Mouse (Mus musculus) adrenal gland, postnatal 36 days (tissue): Measurements from ENCODE around the gene Ttc9b. TPM values are rescaled to one million over a fixed set of nuclear protein-coding genes. Genes with fewer than 3 reads are reported as not detected.
"Not testable (repeated sequence)": the region's sequence is repeated elsewhere in the genome, so short reads cannot be mapped to it uniquely, and the experiment has no call there.

Source experiments
- DNase-seq, 2 experiments: peaks; one replicate each; pipeline ENCODE4 v3.0.0; 2021; ENCODE audit warnings: mixed read lengths in 1 of 2
- total RNA-seq, 2 experiments: library from RNA; stranded (reverse); gene quantifications; 2 replicates each; pipeline ENCODE4 v1.2.3; 2021

Gene Ttc9b
- total RNA-seq, 2 experiments from 2014 or later: 0.13 TPM; not detected in 1

DNA sequence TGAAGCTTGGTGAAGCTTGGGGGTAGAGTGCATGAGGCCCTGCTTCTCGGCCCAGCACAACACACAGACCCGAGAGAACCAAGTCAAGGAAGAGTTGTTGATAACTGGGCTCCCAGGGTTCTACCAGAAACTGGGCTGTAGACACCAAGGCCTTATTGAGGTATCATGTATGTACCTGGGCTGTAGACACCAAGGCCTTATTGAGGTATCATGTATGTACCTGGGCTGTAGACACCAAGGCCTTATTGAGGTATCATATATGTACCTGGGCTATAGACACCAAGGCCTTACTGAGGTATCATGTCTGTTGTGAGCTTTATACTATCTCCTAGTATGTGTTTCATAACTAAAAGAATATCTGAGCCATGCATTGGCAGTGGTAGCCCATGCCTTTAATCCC is 18.6 kb upstream of the Ttc9b start:
- not testable (repeated sequence) for DNase-seq

DNA sequence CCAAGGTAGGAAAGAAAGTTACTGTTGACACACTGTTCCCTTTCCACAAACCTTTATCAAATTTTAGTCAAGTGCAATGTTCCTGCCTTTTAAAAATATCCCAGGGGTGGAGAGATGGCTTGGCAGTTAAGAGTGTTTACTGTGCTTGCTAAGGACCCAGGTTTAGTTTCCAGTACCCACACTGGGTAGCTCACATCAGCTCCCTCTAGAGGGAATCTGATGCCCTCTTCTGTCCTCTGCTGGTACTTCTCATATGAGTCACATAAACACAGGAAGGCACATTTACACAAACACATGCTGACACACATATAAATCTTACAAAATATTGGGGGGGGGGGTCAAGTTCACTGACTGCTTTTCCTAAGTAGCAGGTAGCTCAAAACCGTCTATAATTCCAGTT is 9.2 kb upstream of the Ttc9b start:
- no peak for DNase-seq

DNA sequence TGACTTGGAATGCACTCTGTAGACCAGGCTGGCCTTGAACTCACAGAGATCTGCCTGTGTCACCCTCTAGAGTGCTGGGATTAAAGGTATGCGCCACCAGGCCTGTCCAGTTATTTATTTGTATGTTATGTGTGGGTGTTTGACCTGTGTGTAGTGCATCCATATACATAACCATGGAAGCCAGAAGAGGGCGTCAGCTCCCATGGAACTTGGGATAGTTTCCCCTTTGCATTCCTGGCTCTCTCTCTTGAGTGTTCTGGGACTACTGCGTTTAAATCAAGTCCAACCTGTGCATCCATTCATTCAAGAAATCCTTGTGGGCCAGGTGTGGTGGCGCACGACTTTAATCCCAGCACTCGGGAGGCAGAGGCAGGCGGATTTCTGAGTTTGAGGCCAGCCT is 7.2 kb upstream of the Ttc9b start:
- no peak for DNase-seq

DNA sequence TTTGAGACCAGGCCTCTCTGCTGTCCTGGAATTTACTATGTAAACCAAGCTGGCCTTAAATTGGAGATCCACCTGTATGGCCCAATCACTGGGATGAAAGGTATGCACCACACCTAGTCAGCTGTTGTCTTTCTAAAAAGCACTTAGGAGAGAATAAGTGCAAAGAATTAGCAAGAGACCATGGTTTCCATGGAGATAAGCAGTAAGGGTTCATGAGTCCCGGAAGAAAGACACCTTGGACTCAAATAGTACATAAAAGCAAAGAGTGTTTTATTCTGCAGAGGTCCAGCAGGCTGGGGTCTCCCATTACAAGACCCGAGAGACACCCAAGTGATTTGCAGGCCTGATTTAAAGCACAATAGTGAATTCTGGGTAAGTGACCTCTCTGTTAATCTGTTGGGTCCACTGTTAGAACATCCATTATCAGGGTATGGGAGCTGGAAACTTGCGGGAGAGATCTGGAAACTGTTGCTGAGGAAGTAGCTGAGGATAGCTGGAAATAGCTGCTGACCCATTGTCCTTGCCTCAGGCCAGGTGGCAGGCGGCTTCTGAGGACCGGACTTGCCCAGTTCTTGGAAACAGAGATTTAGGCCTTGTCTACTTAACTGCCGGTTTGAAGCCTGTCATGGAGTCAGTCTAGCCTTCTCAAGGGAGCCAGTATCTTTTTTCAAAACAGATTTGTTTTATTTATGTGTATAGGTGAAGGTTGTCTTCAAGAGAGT is 6.3 kb upstream of the Ttc9b start:
- no peak for DNase-seq

DNA sequence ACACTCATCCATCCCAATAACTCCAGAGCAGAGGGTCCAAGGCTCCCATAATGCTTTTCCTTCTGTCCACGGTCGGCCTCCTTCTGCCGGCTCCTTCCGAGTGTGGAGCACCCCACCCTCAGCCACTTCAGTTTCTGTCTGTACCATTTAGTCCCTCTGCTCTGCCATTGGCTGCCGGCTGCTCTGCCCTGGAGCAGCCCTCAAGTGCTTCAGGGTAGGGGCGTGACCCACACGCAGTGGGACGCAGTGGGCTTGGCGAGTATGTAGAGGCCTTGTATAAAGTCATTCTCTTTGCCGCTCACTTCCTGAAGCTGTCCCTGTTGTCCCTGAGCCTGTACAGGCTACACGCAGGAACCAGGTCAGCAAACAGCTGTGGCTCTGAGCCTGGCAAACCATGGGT is 4.0 kb upstream of the Ttc9b start:
- no peak for DNase-seq

DNA sequence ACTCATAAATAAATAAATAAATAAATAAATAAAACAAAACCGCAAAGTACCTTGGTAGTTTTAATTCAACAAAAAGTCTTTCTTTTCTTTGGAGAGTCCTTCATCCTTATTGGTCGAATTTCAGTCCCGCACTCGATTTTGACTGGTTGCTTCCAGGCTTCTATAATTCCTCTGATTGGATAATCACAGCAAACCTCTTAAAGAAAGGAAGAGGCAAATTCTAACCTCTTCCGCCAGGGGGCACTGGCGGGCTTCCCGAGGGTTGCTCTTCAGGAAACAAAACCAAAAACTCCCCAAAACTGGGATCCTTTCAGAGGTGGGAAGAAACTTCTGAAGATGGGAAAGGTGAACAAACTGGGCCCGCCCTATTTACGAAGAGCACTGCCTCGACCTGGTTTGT is 2.8 kb upstream of the Ttc9b start:
- peak; percentile 77 to 87 for DNase-seq

DNA sequence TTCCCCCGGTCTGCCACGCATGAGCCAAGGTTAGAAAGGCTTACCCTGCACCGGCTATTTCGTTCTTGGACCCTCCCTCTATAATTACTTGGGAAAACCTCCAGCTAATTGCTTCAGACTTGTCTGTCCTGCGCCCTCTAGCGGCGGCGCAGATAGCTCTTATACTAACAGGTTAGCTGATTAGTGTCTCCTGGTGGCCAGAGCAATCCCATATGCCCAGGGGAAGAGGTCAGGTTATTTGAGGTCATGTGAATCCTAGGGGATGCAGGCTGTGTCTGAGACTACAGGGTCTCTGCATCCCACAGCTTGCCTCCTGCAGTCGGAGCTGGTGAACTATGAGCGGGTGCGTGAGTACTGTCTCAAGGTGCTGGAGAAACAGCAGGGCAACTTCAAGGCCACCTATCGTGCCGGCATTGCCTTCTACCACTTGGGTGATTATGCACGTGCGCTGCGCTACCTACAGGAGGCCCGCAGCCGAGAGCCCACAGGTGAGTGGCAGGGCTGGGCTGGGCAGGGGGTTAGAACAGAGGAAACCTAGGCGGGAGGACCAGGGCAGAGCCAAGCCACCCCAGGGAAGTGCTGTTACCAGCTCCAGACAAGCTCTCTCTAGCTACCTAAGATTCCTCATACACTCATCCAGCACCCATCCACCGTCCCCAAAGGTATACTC is 1.0 kb downstream of the Ttc9b start:
- DNase-seq: peak; percentile 35 to 45

DNA sequence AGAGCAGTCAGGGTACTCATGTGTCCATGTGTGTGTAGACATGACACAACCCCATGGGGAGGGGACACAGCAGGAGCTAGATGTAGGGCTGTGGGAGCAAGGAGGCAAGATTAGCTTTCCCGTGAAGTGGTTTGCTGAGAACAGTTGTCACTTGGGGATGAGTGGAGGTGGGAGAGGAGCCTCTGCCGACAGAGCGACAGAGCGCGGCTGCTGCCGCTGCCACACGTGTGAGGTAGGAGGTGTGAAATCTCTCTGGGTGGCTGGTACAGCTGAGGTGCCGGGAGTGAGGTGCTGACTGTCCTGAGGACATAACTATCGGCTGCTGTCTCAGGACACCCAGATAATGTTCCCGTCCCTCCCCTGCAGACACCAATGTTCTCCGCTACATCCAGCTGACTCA is 1.8 kb downstream of the Ttc9b start:
- DNase-seq: no peak

DNA sequence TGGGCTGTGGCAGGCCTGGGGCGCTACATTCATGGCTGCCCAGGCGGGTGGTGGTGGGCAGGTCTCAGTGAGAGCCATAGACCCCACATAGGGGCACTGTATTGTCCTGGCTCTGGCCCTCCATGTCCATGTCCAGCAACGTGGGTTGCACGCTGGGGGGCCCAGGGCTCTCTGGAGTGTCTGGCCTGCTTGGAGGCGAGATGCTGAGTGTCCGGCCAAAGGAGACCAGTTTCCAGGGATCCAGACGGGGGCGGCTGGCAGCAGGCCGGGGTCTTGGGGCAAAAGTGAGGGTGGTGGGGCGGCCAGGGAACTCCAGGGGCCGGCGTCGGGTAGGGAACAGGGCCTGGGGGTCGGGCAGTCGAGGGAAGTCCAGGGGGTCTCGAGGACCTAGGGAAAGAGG is 2.9 kb downstream of the Ttc9b start:
- no peak for DNase-seq

DNA sequence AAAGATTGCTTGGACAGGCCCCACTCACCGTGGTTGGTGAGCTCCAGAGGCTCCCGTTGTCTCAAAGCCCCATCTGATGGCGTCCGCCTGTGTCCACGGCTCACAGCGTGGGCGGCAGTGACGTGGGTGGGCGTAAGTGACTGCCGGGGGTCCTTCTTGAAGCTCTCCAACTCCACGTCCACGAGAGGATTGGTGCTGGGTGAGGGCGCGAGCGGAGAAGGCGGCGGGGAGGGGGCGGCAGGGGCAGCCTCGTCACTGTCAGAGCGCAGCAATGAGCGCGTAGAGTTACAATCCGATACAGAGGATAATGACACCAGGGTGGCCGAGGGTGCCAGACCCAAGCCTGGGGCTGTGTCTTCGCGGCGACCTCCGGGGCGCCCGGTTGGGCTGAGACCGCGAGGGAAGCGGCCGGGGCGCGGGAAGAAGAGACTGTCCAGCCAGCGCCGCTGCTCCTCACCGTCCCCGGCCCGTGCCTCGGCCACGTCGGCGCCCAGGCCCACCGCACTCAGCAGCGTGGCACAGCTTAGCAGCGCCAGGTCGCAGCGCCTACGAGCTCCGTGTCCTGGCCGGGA is 4.2 kb downstream of the Ttc9b start:
- no peak for DNase-seq

DNA sequence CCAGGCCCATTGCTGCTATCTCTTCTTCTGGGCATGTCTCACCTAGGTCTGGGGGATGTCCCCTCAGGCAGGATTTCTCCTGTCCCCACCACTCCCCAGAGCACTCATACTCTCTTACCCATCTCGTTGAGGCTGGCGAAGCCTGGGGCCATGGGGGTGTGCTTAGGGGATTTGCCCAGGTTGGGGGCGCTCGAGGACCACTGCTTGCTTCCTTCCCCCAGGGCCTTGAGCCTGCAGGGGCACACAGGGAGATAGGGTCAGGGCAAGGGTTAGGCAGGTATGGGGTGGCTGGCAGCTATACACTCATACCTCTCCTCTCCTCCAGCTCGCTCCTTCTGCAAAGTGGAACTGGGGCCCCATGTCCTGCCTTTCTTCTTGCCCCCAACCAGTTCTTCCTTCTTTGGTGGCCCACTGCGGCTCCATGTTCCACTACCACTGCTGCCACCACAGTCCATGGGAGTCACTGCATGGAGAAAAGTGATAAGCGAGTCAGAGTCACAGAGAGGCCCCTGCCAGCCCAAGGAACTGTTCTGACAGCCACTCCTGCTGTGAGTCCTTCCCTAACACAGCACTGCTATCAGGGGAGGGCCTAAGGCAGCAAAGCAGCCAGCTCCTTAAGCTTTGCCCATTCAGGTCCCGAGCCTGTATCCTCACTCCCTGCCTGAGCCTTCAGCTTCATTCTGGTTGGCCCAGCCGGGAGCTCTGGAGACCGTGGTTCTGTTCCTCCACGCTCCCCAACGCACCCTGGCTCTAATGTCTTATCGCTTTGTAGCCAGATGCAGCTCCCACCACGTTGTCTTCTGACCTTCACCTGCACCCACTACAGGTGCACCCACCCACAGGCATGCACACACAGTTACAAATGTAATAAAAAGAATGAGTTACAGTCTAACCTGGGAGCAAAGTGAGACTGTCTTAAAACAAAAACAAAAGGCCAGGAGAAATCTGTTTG is 5.3 kb downstream of the Ttc9b start:
- no peak for DNase-seq

DNA sequence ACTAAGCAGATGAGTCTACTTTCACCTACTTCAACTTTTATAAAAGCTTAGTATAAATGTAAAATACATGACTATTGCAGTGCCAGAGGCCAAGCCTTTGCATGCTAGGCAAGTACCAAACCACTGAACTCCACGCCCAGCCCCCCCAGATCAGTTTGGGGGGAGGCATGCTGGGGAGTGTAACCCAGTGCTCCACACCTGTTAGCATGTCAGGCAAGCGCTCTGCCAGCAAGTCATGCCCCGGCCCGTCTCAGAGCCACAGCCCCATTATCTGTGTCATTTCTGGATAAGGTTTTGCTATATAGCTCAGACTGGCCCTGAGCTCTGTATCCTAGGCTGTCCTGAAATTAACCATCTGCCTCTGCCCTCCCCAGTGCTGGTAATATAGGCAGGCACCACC is 8.3 kb downstream of the Ttc9b start:
- DNase-seq: no peak

DNA sequence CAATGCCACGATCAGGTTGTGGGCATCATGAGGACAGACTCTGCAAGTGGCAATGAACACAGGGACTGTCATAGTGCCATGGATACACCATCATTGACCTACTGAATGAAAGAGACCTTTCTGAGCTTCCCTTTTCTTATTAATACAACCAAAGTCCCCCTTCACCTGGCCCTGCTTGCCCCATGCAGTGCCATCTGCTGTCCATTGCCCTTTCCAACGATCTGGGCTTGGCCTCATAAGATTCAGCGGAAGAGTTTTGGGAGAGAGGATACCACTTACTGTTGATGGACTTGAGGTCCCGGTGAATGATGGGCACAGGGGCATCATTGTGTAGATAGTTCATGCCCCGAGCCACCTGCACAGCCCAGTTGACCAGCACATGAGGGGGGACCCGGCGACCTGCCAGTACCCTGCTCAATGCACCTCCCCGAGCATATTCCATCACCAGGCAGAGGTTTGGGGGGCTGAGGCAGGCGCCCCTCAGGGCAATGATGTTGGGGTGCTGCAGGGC is 19.4 kb downstream of the Ttc9b start:
- no peak for DNase-seq

DNA sequence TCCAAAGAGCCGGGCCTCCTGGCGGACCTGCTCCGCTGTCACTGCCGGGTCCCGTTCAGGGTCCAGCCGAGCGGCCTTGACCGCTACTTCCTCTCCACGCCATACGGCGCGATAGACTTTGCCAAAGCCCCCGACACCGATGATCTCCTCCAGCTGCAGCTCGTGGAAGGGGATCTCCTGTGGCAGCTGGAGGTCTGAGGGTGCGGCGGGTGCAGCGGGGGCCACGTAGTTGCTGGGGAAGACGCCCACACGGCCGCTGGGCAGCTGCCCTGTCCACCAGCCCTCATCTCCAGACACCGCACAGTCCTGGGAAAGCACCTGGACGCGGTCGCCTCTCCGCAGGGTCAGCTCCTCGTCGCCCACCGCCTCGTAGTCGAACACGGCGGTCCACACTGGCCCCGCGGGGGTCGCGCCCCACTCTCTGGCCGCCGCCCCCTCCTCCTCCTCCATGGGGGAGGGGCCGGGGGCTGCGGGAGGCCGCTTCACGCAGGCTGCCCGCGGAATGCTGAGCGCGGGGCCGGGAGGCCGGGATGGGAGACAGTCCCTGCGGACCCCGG is 19.9 kb downstream of the Ttc9b start:
- peak in 1 of 2 experiments; percentile 33 for DNase-seq

DNA sequence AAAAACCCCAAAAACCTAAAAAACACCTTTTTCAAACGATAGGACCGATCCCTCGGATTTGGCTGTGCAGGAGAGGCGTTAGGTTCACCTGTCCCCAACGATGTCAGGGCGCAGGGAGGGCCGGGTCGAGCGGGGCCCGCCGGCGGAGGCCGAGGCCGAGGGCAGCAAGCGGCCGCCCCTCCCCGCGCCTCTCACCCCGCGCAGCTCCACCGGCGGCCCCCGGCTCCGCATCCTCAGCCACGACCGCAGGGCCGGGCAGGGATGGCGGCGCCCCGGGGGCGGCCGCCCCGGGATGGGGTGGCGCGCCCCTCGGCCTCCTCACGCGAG is 20.4 kb downstream of the Ttc9b start:
- no peak for DNase-seq

DNA sequence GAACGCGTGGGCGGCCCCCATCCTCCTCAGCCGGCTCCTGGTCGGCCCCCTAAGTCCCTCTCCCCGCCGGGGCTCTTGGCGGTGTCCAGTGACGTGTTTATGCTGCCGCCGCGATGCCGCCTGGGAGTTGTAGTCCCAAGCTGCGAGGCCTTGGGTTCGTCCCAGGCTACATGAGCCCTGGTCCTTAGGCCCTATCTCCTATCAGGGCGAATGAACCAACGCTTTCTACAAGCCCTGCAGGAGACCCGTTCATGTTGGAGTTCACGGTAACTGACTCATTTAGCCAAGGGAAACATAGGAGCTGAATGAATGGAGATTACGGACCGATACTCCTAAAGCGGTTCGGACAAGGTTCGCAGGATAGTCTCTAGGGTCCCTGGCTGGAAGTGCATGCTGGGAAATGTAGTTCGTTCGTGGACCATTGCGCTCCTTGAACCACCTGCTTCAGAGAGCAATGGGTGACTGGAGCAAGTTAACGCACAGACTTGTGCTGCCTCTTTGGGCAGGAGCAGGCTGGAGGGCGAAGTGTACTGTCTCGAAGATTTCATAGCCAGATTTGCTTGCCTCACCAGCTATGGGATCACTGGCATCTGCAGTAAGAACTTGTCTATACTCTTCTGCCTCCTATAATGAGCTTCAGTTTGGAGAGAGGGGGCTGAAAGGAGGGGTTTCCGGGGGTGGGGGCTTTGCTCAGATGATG is 21.0 kb downstream of the Ttc9b start, which contains the start of gene Map3k10:
TSS of gene Map3k10 (minus strand) at position 77 of the 700 bp plus-strand sequence.
- peak; percentile 95 to 96 for DNase-seq

DNA sequence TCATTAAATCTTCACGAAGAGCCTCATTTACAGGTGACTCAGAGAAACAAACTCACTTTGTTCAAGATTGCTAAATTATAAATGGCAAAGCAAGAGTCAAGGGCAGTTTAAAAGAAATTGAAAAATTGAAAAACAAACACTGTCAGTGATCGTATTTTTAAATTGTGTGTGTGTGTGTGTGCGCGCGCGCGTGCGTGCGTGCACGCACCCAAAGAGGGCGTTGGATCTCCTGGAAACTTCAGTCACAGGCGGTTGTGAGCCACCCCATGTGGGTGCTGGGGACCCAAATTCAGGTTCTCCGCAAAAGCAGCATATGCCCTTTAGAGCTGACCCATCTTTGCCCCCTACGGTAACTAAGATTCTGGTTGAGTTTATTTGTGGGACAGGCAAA is 21.5 kb downstream of the Ttc9b start:
- DNase-seq: no peak

DNA sequence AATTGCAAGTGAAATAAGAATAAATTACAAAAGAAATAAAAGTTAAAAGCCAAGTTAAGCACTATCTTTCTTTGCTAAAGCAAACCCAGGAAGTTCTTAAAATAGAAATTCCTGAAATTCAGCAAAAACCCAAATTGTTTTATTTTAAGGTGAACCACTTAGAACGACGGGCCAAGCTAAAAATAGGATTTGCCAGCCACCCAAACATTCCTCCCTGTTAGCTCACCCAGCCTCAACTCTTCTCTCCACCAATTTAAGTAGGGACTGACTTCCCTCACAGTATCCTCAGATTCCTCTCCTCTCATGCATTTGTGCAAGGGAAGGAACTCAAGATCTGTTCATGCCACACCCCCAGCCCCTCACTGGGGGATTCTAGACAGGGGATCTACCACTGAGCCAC is 29.5 kb downstream of the Ttc9b start:
- no peak for DNase-seq

DNA sequence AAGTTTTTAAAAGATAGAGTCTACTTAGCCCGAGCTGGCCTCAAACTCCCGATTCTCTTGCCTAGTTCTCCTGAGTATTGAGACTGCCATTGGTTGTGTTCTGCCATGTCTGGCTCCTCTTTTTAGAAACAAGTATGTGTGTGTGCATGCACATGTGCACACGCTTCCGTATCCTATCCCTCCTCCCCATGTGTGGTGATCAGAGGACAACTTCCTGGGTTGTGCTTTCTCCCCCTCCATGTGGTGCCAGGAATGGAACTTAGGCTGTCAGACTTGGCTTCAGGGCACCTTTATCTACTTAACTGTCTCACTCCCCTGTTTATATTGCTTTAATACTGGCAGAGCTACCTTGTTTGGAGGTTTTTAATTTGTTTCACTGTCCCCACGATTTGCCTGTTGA is 31.5 kb downstream of the Ttc9b start:
- DNase-seq: no peak

DNA sequence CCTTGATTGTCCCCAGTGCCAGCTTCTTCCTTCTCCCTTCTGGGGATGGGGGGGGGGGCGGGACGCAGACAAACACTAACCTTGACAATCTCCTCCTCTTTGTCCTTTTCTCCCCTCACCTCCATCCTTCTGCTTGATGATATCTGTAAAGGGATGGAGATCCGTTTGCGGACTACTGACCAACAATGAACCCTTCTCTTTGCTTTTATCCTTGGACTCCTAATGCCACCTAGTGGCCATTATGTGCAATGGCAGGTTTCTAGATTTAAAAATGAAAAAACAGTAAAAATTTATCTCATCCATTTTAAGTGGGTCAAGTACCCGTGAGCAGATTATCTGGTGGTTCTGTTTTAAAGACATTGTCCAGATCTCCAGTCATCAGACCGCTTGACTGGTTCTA is 32.0 kb downstream of the Ttc9b start:
- no peak for DNase-seq

DNA sequence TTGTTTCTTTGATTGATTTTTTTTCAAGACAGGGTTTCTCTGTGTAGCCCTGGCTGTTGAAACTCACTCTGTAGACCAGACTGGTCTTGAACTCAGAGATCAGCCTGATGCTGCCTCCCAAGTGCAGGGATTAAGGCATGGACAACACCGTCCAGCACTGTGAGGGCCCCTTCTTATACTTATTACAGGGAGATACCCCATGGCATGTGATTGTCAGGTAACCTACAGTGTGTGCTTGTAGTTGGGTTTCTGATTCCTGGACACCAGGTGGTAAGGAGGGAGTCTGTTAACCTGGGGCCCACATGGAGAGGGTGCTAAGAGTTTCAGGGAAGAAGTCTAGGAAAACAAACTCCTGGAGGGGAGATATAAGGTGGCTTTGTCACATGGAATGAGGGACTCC is 33.3 kb downstream of the Ttc9b start:
- DNase-seq: no peak
